Mouse (Mus musculus): ENCODE measurements around the gene Rpl23a. TPM values are rescaled to one million over a fixed set of nuclear protein-coding genes. Genes with fewer than 3 reads are reported as not detected.

Rpl23a gene
- 708 and 711 TPM in 2 replicates for polyA plus RNA-seq (2015; fragmentation: Nextera tagmentation; extraction: Ambion mirVana)

GRCm38 (mm10) chr11:78182961-78183844 lies at the start of gene Rpl23a:
TSS of gene Rpl23a (minus strand) at chr11:78183584.
- Histone ChIP-seq H3K4me1 (ENCODE audit: control insufficient read depth, insufficient read depth, low read length) (peaks cover 33% of the 10 kb centered on the region), H3K27me3 (ENCODE audit: control insufficient read depth, insufficient read depth, low read length) (no peaks in the 10 kb centered on the region), H3K9me3 (replicated peaks; ENCODE audit: control insufficient read depth, low read length) (no peaks in the 10 kb centered on the region), H3K36me3 (ENCODE audit: control insufficient read depth, insufficient read depth) (peaks cover 23% of the 10 kb centered on the region), H3K27ac (ENCODE audit: low read length) (peak within 1 kb of the TSS; percentile 94), H3K9ac (ENCODE audit: low read length) (peak within 1 kb of the TSS; percentile 96), H3K4me2 (ENCODE audit: low read depth, low read length) (peak within 1 kb of the TSS; percentile 76), H3K4me3 (ENCODE audit: low read length) (peak within 1 kb of the TSS; percentile 96)
- WGBS, result under 1% methylated on average over 38 of the region's 38 CpGs
- ATAC-seq (replicated peaks; ENCODE audit: extremely low read depth, insufficient read depth, low FRiP score), result peak; percentile 84

GRCm38 (mm10) chr11:78231518-78231917 lies 48.1 kb upstream of the Rpl23a start:
- Histone ChIP-seq H3K9me3 (replicated peaks; ENCODE audit: control insufficient read depth, low read length) (no peaks in the 10 kb centered on the region), H3K4me2 (ENCODE audit: low read depth, low read length) (no peak overlapping the region), H3K4me3 (ENCODE audit: low read length) (no peak overlapping the region), H3K9ac (ENCODE audit: low read length) (no peak overlapping the region), H3K27ac (ENCODE audit: low read length) (no peak overlapping the region), H3K27me3 (ENCODE audit: control insufficient read depth, insufficient read depth, low read length) (no peaks in the 10 kb centered on the region), H3K36me3 (ENCODE audit: control insufficient read depth, insufficient read depth) (peaks cover 73% of the 10 kb centered on the region), H3K4me1 (ENCODE audit: control insufficient read depth, insufficient read depth, low read length) (no peaks in the 10 kb centered on the region)
- ATAC-seq (replicated peaks; ENCODE audit: extremely low read depth, insufficient read depth, low FRiP score), result no peak
- WGBS, result 86% methylated on average over 6 of the region's 6 CpGs

GRCm38 (mm10) chr11:78223586-78223985 lies 40.2 kb upstream of the Rpl23a start:
- no peak for ATAC-seq (replicated peaks; ENCODE audit: extremely low read depth, insufficient read depth, low FRiP score)
- peaks cover 79% of the 10 kb centered on the region for H3K36me3 ChIP-seq (ENCODE audit: control insufficient read depth, insufficient read depth)
- 89% methylated on average over 4 of the region's 4 CpGs for WGBS

GRCm38 (mm10) chr11:78215709-78216317 lies 32.4 kb upstream of the Rpl23a start:
- H3K27ac ChIP-seq (ENCODE audit: low read length), result no peak overlapping the region
- ATAC-seq (replicated peaks; ENCODE audit: extremely low read depth, insufficient read depth, low FRiP score), result 0 out of 2 replicates have a peak, but pooled peaks have one; percentile 45
- H3K27me3 ChIP-seq (ENCODE audit: control insufficient read depth, insufficient read depth, low read length), result no peaks in the 10 kb centered on the region
- peaks cover 68% of the 10 kb centered on the region for H3K36me3 ChIP-seq (ENCODE audit: control insufficient read depth, insufficient read depth)
- H3K9ac ChIP-seq (ENCODE audit: low read length), result no peak overlapping the region
- H3K9me3 ChIP-seq (replicated peaks; ENCODE audit: control insufficient read depth, low read length), result no peaks in the 10 kb centered on the region
- no peaks in the 10 kb centered on the region for H3K4me1 ChIP-seq (ENCODE audit: control insufficient read depth, insufficient read depth, low read length)
- no peak overlapping the region for H3K4me3 ChIP-seq (ENCODE audit: low read length)
- WGBS, result 86% methylated on average over 11 of the region's 11 CpGs
- H3K4me2 ChIP-seq (ENCODE audit: low read depth, low read length), result no peak overlapping the region

More at GRCm38 (mm10) chr11:78223586-78223985, 40.2 kb upstream of the Rpl23a start:
- Histone ChIP-seq H3K4me1 (ENCODE audit: control insufficient read depth, insufficient read depth, low read length) (no peaks in the 10 kb centered on the region), H3K4me2 (ENCODE audit: low read depth, low read length) (no peak overlapping the region), H3K27me3 (ENCODE audit: control insufficient read depth, insufficient read depth, low read length) (no peaks in the 10 kb centered on the region), H3K4me3 (ENCODE audit: low read length) (no peak overlapping the region), H3K9me3 (replicated peaks; ENCODE audit: control insufficient read depth, low read length) (no peaks in the 10 kb centered on the region), H3K9ac (ENCODE audit: low read length) (no peak overlapping the region), H3K27ac (ENCODE audit: low read length) (no peak overlapping the region)

GRCm38 (mm10) chr11:78213086-78213817 lies 29.9 kb upstream of the Rpl23a start:
- H3K4me2 ChIP-seq (ENCODE audit: low read depth, low read length), result no peak overlapping the region
- H3K9ac ChIP-seq (ENCODE audit: low read length), result no peak overlapping the region
- peaks cover 73% of the 10 kb centered on the region for H3K36me3 ChIP-seq (ENCODE audit: control insufficient read depth, insufficient read depth)
- no peak overlapping the region for H3K4me3 ChIP-seq (ENCODE audit: low read length)
- no peaks in the 10 kb centered on the region for H3K27me3 ChIP-seq (ENCODE audit: control insufficient read depth, insufficient read depth, low read length)
- no peak overlapping the region for H3K27ac ChIP-seq (ENCODE audit: low read length)
- 89% methylated on average over 14 of the region's 14 CpGs for WGBS
- ATAC-seq (replicated peaks; ENCODE audit: extremely low read depth, insufficient read depth, low FRiP score), result no peak
- no peaks in the 10 kb centered on the region for H3K9me3 ChIP-seq (replicated peaks; ENCODE audit: control insufficient read depth, low read length)
- no peaks in the 10 kb centered on the region for H3K4me1 ChIP-seq (ENCODE audit: control insufficient read depth, insufficient read depth, low read length)

- no peak overlapping the region for H3K27ac ChIP-seq (ENCODE audit: low read length)
- no peak for ATAC-seq (replicated peaks; ENCODE audit: extremely low read depth, insufficient read depth, low FRiP score)
- H3K27me3 ChIP-seq (ENCODE audit: control insufficient read depth, insufficient read depth, low read length), result no peaks in the 10 kb centered on the region
- peaks cover 75% of the 10 kb centered on the region for H3K36me3 ChIP-seq (ENCODE audit: control insufficient read depth, insufficient read depth)
- H3K4me2 ChIP-seq (ENCODE audit: low read depth, low read length), result no peak overlapping the region
- H3K4me3 ChIP-seq (ENCODE audit: low read length), result no peak overlapping the region
- H3K9ac ChIP-seq (ENCODE audit: low read length), result no peak overlapping the region
- H3K4me1 ChIP-seq (ENCODE audit: control insufficient read depth, insufficient read depth, low read length), result no peaks in the 10 kb centered on the region
- H3K9me3 ChIP-seq (replicated peaks; ENCODE audit: control insufficient read depth, low read length), result no peaks in the 10 kb centered on the region
- 92% methylated on average over 5 of the region's 5 CpGs for WGBS
Observed at GRCm38 (mm10) chr11:78211513-78211912, 28.1 kb upstream of the Rpl23a start.

- no peak overlapping the region for H3K9ac ChIP-seq (ENCODE audit: low read length)
- H3K9me3 ChIP-seq (replicated peaks; ENCODE audit: control insufficient read depth, low read length), result no peaks in the 10 kb centered on the region
- peaks cover 75% of the 10 kb centered on the region for H3K36me3 ChIP-seq (ENCODE audit: control insufficient read depth, insufficient read depth)
- no peak for ATAC-seq (replicated peaks; ENCODE audit: extremely low read depth, insufficient read depth, low FRiP score)
- no peak overlapping the region for H3K4me3 ChIP-seq (ENCODE audit: low read length)
- no peaks in the 10 kb centered on the region for H3K4me1 ChIP-seq (ENCODE audit: control insufficient read depth, insufficient read depth, low read length)
- no peak overlapping the region for H3K27ac ChIP-seq (ENCODE audit: low read length)
- H3K27me3 ChIP-seq (ENCODE audit: control insufficient read depth, insufficient read depth, low read length), result no peaks in the 10 kb centered on the region
- no peak overlapping the region for H3K4me2 ChIP-seq (ENCODE audit: low read depth, low read length)
- WGBS, result 69% methylated on average over 7 of the region's 7 CpGs
Observed at GRCm38 (mm10) chr11:78210615-78211014, 27.2 kb upstream of the Rpl23a start.

- H3K27ac ChIP-seq (ENCODE audit: low read length), result no peak overlapping the region
- no peaks in the 10 kb centered on the region for H3K4me1 ChIP-seq (ENCODE audit: control insufficient read depth, insufficient read depth, low read length)
- H3K4me2 ChIP-seq (ENCODE audit: low read depth, low read length), result no peak overlapping the region
- no peak overlapping the region for H3K4me3 ChIP-seq (ENCODE audit: low read length)
- H3K9ac ChIP-seq (ENCODE audit: low read length), result no peak overlapping the region
- 86% methylated on average over 6 of the region's 6 CpGs for WGBS
- H3K36me3 ChIP-seq (ENCODE audit: control insufficient read depth, insufficient read depth), result peaks cover 76% of the 10 kb centered on the region
- H3K9me3 ChIP-seq (replicated peaks; ENCODE audit: control insufficient read depth, low read length), result no peaks in the 10 kb centered on the region
- H3K27me3 ChIP-seq (ENCODE audit: control insufficient read depth, insufficient read depth, low read length), result no peaks in the 10 kb centered on the region
- no peak for ATAC-seq (replicated peaks; ENCODE audit: extremely low read depth, insufficient read depth, low FRiP score)
Observed at GRCm38 (mm10) chr11:78209886-78210285, 26.5 kb upstream of the Rpl23a start.

Data from heart, embryonic 16.5 days (tissue).